Mouse (Mus musculus) midbrain, embryonic 10.5 days (tissue): Measurements from ENCODE around the gene Igf1r. TPM values are rescaled to one million over a fixed set of nuclear protein-coding genes. Genes with fewer than 3 reads are reported as not detected.
A peak's percentile ranks its signal among the peaks of the same experiment; 100 is the strongest.

Experiments used
- DNase-seq: peaks from one replicate; pipeline ENCODE4 v3.0.0-alpha.2; 2017; ENCODE audit warnings: low spot score
- H3K27ac ChIP-seq: fragments of 300-500 bp; sonication (generic); replicated peaks from 2 replicates; pipeline ENCODE4 v1.5.1; 2016; ENCODE audit warnings: mild to moderate bottlenecking
- H3K27me3 ChIP-seq: fragments of 300-500 bp; sonication (generic); 2 replicates; pipeline ENCODE4 v1.6.1; 2016; ENCODE audit warnings: low read depth, mild to moderate bottlenecking; ENCODE audit not compliant: poor library complexity, severe bottlenecking
- H3K36me3 ChIP-seq: fragments of 300-500 bp; sonication (generic); 2 replicates; pipeline ENCODE4 v1.6.1; 2016; ENCODE audit warnings: mild to moderate bottlenecking, moderate library complexity
- H3K4me1 ChIP-seq: fragments of 300-500 bp; sonication (generic); 2 replicates; pipeline ENCODE4 v1.6.1; 2016
- H3K4me3 ChIP-seq: fragments of 300-500 bp; sonication (generic); 2 replicates; pipeline ENCODE4 v1.5.1; 2016; ENCODE audit warnings: mild to moderate bottlenecking, moderate library complexity
- H3K9me3 ChIP-seq: fragments of 300-500 bp; sonication (generic); replicated peaks from 2 replicates; pipeline ENCODE4 v1.6.1; 2016; ENCODE audit warnings: mild to moderate bottlenecking
- WGBS: fragments of 180-500 bp; shearing (Covaris S2); methylation state at CpG from one replicate; pipeline ENCODE4 v1.1.7; 2016; 5-methylcytosine and 5-hydroxymethylcytosine counted together
- polyA plus RNA-seq: library from polyadenylated mRNA; unstranded; fragments of >200 nt; fragmentation: Nextera tagmentation; extraction: Ambion mirVana; gene quantifications from 2 replicates; pipeline ENCODE4 v1.2.1, GENCODE M21; 2016

Gene Igf1r
- 17.0 and 21.6 TPM in 2 replicates for polyA plus RNA-seq

DNA sequence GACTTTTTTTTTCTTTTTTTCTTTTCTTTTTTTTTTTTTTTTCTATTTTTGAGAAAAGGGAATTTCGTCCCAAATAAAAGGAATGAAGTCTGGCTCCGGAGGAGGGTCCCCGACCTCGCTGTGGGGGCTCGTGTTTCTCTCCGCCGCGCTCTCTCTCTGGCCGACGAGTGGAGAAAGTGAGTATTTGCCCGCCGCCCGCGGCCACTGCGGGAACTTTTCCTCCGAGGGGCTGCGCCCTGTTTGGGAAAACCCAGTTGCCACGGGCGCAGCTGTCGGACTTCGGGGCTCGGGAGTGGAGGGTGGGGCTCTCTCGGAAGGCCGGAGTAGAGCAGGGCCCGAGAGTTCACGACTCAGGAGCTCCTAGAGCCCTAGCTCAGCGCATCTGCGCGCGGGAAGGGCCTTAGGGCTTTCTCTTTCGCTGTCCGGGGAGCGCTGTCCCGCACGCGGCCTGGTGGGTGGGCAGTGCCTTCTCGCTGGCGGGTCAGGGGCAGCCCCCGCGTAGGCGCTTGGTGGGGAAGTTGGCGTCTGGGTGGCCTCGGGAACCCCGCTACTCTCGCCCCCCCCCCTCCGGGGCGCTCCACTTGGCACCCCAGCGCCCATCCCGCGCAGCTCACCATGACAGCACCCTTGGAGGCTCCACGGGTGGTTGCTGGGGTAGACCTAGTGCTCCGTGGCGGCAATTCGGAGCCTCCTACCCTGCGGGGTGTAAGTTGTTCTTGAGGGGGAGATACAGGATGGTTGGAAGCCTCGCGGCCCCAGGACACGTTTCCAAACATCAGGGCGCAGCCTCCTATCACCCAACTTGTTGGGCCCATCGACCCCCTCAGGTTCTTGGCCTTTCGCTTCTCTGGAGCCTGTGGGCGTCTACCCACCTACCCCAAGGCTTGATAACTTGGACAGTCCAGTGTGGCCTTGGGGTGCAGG, at the start of gene Igf1r:
Gene Igf1r (plus strand): TSS at position 51 of the 924 bp plus-strand sequence.
- peak within 1 kb of the TSS; percentile 99 for H3K4me3 ChIP-seq
- H3K27me3 ChIP-seq: peaks cover 9% of the 10 kb centered on the region; the same call in 1 of the 2 replicates
- DNase-seq: peak; percentile 68
- peak within 1 kb of the TSS; percentile 100 for H3K27ac ChIP-seq
- no peaks in the 10 kb centered on the region for H3K9me3 ChIP-seq
- WGBS: under 1% methylated on average over 62 of the region's 62 CpGs
- peaks cover 57% of the 10 kb centered on the region for H3K4me1 ChIP-seq
- H3K36me3 ChIP-seq: no peaks in the 10 kb centered on the region

DNA sequence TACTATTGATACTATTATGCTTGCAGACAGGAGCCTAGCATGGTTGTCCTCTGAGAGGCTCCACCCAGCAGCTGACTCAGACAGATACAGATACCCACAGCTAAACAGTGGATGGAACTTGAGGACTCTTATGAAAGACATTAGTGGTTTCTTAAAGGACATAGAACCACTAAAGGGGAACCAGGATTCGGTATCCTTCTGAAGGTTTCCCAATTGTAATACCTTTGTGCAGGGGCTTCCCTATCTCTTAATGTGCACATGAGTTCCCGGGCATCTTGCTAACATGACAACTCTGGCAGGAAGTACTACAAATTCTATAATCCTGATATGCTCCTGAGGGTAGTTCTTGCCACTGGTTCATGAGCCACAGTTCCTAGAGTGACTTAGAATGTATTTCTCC, 46.3 kb upstream of the Igf1r start:
- H3K27ac ChIP-seq: no peak overlapping the region
- H3K27me3 ChIP-seq: no peaks in the 10 kb centered on the region
- H3K4me1 ChIP-seq: peaks cover 12% of the 10 kb centered on the region
- no peaks in the 10 kb centered on the region for H3K36me3 ChIP-seq
- no peak for DNase-seq
- H3K4me3 ChIP-seq: no peak overlapping the region
- H3K9me3 ChIP-seq: no peaks in the 10 kb centered on the region
- WGBS: 92% methylated on average over 2 of the region's 2 CpGs

DNA sequence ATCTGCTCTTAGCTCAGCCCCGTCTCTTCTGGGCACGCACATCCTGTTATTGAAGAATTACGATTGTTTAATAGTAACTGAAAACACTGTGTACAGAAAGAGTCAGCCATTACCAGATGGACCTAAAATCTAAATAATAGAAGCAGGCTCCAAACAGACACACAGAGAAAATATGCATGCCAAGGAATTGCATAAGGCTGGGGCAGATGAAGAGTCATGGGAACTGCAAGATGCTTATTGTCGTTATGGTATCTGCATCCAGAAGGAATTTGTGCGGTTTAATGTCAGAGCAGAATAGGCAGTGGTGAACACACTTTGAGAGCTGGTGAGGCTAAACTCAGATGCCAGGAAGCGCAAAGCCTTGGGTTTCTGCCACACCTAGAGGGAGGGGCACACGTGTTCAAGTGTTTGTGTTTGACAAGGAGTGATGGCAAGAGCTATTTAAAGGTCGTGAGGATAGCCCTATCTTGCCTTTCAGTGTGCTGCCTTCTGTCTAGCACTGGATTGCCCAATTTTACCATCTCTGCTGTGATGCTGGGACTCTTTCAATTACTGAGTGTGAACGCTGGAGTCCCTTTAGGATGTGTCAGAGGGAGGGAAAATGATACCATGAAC, 44.7 kb upstream of the Igf1r start:
- Histone ChIP-seq H3K4me1 (peaks cover 16% of the 10 kb centered on the region), H3K36me3 (no peaks in the 10 kb centered on the region), H3K4me3 (no peak overlapping the region), H3K9me3 (no peaks in the 10 kb centered on the region), H3K27ac (no peak overlapping the region), H3K27me3 (no peaks in the 10 kb centered on the region)
- WGBS: 87% methylated on average over 9 of the region's 9 CpGs
- DNase-seq: no peak

DNA sequence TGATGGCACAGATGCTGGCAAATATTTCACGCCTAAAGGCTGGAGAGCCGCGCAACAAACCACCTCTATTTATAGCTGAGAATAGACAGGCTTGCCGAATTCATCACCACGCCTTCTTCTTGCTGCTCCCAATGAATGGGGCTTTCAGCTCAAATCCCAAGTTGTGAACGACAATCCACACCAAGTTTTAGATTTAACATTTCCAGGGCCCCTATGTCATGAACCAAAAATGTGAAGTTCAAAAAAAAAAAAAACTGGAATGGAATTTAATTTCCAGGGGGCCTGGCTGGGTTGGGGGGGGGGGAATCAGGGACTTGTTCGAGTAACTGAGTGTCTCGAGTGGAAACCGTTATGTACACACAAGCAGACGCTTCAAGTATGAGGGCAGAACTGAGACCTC, 42.1 kb upstream of the Igf1r start:
- peak overlapping the region; percentile 9; the same call in 1 of the 2 replicates for H3K4me3 ChIP-seq
- 58% methylated on average over 10 of the region's 10 CpGs for WGBS
- H3K4me1 ChIP-seq: peaks cover 16% of the 10 kb centered on the region
- H3K27ac ChIP-seq: peak overlapping the region; percentile 78
- H3K9me3 ChIP-seq: no peaks in the 10 kb centered on the region
- no peaks in the 10 kb centered on the region for H3K27me3 ChIP-seq
- no peaks in the 10 kb centered on the region for H3K36me3 ChIP-seq
- no peak for DNase-seq

DNA sequence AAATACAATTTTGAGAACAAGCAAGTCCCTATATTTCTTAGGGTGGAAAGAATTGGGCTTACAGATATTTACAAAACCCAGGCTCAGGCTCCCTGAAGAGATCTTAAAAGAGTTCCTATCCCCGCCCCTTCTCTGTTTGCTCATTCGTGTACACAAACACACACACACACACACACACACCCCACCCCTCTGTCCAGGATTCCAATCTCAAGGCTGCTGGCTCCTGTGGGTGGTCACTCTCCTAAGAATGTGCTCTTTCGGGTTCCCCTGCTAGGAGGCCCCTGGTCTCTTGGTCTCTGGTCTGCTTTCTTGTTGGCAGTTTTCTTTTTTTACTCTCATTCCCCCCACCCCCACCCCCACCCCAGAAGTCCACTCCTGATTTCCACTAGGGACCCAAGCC, 41.7 kb upstream of the Igf1r start:
- WGBS: 35% methylated on average over 3 of the region's 3 CpGs
- Histone ChIP-seq H3K27me3 (no peaks in the 10 kb centered on the region), H3K9me3 (no peaks in the 10 kb centered on the region), H3K4me3 (peak overlapping the region; percentile 9; the same call in 1 of the 2 replicates), H3K27ac (peak overlapping the region; percentile 78), H3K4me1 (peaks cover 16% of the 10 kb centered on the region), H3K36me3 (no peaks in the 10 kb centered on the region)
- DNase-seq: peak; percentile 27

DNA sequence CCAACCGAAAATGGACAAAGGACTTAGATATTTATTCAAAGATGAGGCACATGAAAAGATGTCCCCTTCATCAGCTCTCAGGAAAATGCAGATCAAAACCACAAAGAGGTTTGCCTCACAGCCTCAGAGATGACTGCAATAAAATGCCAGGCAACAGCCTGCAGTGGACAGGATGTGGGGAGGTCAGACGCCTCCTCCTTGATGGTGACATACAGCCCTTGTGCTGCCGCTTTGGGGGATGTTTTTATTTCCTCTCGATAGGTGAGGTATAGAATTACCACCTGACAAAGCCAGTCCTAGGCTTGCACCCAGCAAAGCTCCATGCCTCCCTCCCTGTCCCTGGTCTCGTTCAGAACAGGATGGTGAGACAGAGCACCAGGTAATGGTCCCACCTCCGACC, 40.8 kb upstream of the Igf1r start:
- Histone ChIP-seq H3K27me3 (no peaks in the 10 kb centered on the region), H3K9me3 (no peaks in the 10 kb centered on the region), H3K4me1 (peaks cover 16% of the 10 kb centered on the region), H3K27ac (no peak overlapping the region), H3K36me3 (no peaks in the 10 kb centered on the region), H3K4me3 (no peak overlapping the region)
- 71% methylated on average over 6 of the region's 6 CpGs for WGBS
- no peak for DNase-seq

DNA sequence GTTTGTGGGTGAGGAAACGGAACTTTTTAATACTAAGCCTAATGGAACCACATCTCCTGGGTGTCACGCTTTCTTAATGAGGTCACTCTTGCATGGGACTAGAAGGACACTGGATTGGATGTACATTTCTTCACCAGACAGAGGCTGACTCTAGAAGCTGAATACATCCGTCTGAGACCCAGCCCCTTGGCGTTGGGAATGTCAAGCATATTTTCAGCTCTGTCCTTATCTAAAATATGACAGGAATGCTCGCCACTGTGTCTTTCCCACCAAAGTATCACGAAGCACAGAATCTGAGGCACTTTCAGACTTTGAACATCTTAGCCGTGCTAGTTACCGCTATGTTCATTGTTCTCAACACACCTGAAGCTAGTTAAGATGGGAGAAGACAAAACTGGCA, 35.7 kb upstream of the Igf1r start:
- no peak overlapping the region for H3K27ac ChIP-seq
- no peak overlapping the region for H3K4me3 ChIP-seq
- no peak for DNase-seq
- peaks cover under 1% of the 10 kb centered on the region; the same call in 1 of the 2 replicates for H3K4me1 ChIP-seq
- no peaks in the 10 kb centered on the region for H3K9me3 ChIP-seq
- WGBS: 85% methylated on average over 8 of the region's 8 CpGs
- H3K36me3 ChIP-seq: no peaks in the 10 kb centered on the region
- no peaks in the 10 kb centered on the region for H3K27me3 ChIP-seq

DNA sequence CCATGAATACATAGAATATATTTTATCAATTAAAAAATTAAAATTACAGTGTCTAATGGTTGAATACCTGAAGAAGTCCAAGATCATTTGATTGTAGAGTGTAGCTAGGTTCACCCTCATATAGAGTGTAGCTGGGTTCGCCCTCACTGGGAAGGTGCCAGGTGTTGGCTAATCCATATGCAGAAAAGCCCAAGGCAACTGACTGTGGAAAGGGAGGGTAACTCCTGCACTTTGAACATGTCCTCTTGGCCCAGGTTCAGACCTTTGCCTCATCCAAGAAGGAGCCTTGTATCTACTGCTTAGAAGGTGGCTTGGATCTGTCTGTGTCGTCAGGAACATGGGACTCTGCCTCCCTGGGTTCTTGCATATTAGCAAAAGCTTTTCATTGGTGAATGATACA, 34.9 kb upstream of the Igf1r start:
- no peak overlapping the region for H3K27ac ChIP-seq
- no peaks in the 10 kb centered on the region for H3K9me3 ChIP-seq
- H3K27me3 ChIP-seq: no peaks in the 10 kb centered on the region
- H3K36me3 ChIP-seq: no peaks in the 10 kb centered on the region
- H3K4me3 ChIP-seq: no peak overlapping the region
- 92% methylated on average over 2 of the region's 2 CpGs for WGBS
- no peak for DNase-seq
- no peaks in the 10 kb centered on the region for H3K4me1 ChIP-seq

DNA sequence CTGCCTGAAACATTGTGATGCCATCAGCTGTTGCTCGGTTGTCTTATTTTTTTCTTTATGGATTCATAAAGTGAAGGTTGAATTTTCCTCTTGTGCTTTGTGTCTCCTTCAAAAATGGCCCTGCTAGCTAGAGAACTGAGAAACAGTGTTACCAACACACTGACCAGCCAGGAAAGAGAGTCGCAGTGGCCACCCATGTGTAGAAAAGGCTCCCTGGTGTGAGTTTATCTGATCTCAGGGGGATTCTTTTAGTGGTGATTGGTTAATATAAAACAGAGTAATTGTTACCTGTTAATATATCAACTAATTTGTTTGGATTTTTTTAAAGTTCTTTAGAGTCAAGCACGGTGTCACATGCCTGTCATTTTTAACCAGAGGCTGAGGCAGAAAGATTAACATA, 33.2 kb upstream of the Igf1r start:
- Histone ChIP-seq H3K27me3 (no peaks in the 10 kb centered on the region), H3K36me3 (no peaks in the 10 kb centered on the region), H3K4me1 (no peaks in the 10 kb centered on the region), H3K9me3 (no peaks in the 10 kb centered on the region), H3K4me3 (no peak overlapping the region), H3K27ac (no peak overlapping the region)
- DNase-seq: peak; percentile 2
- 74% methylated on average over 3 of the region's 3 CpGs for WGBS

DNA sequence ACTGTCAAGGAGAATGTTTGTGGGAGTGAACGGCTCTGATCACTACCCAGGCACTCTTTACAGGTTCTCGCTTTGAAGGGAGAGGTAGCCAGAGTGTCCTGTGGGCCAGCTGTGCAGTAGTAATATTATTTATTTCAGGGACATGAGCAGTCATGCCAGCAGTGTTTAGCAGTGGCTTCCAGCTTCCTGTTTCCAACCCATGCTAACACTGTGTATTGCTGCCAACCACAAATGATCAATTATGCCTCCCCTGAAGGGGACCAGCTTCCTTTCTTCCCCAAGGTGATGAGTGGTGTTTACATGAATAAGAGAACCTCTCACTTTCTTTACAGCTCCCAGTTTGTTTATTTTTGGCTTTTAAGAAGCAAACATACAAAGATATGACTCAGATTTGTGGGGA, 28.4 kb upstream of the Igf1r start:
- no peak for DNase-seq
- WGBS: 85% methylated on average over 2 of the region's 2 CpGs
- H3K36me3 ChIP-seq: no peaks in the 10 kb centered on the region
- H3K9me3 ChIP-seq: no peaks in the 10 kb centered on the region
- no peak overlapping the region for H3K4me3 ChIP-seq
- H3K4me1 ChIP-seq: no peaks in the 10 kb centered on the region
- H3K27ac ChIP-seq: no peak overlapping the region
- H3K27me3 ChIP-seq: no peaks in the 10 kb centered on the region

DNA sequence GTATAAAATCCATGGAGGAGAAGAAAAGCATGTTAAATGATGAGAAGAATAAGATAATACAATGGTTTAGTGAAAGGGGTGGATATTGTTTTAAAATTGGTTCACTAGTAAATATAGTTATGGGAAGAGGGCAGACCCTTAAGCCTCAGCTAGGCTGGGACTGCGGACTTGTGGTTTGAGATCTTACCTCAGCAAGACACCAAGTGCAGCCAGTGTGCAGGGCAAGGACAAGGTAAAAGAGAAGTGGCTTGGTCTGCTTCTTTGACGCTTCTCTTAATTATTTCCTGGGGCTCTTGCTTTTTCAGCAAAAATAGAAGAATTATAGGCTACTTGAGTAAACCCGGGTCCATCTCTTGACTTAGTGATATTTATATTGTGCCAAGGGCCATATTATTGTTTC, 22.5 kb upstream of the Igf1r start:
- H3K27ac ChIP-seq: no peak overlapping the region
- H3K36me3 ChIP-seq: no peaks in the 10 kb centered on the region
- WGBS: 82% methylated on average over 3 of the region's 3 CpGs
- no peak overlapping the region for H3K4me3 ChIP-seq
- no peaks in the 10 kb centered on the region for H3K4me1 ChIP-seq
- H3K27me3 ChIP-seq: no peaks in the 10 kb centered on the region
- H3K9me3 ChIP-seq: no peaks in the 10 kb centered on the region
- DNase-seq: no peak

DNA sequence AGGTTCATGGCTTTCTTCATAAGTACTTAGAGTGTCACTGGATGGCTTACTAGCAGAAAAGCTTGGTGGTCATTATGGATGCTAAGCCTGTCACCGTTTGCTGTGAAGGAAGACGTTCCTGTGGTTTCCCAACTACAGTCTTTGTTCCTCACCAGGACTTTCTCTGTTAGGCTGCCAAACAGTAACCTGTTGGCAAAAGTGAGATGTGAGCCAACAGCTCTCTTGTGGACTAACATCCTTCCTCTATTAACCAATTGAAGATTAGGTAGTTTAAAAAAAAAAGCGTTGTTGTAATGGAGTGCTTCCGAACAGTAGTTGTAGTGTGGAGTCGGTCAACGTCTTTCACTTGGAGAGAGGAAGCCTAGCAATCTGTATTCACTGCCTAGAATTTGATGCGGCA, 15.8 kb upstream of the Igf1r start:
- 91% methylated on average over 7 of the region's 7 CpGs for WGBS
- DNase-seq: no peak
- Histone ChIP-seq H3K36me3 (no peaks in the 10 kb centered on the region), H3K27ac (no peak overlapping the region), H3K4me3 (no peak overlapping the region), H3K9me3 (no peaks in the 10 kb centered on the region), H3K27me3 (no peaks in the 10 kb centered on the region), H3K4me1 (no peaks in the 10 kb centered on the region)

DNA sequence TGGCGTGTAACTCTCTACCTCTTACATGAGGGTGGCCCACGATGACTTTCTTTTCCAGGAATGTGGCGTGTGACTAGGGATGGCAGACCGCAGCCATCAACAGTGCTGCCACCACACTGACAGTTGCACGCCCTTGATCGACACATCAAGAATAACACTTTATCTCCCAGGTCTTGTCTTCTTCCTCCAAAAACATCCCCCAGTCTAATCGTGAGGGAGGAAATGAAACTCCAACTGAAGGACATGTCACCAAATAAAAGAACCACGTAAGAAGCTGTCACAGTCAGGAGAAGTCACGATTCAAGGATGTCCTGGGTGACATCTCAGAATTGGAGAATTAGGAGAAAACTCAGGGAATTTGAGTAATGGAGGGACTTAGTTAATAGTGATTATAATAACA, 8.8 kb upstream of the Igf1r start:
- no peaks in the 10 kb centered on the region for H3K9me3 ChIP-seq
- H3K36me3 ChIP-seq: no peaks in the 10 kb centered on the region
- H3K27ac ChIP-seq: no peak overlapping the region
- H3K27me3 ChIP-seq: peaks cover 2% of the 10 kb centered on the region; the same call in 1 of the 2 replicates
- no peaks in the 10 kb centered on the region for H3K4me1 ChIP-seq
- 87% methylated on average over 9 of the region's 9 CpGs for WGBS
- H3K4me3 ChIP-seq: no peak overlapping the region
- DNase-seq: no peak
